Mouse (Mus musculus) adrenal gland, postnatal 14 days (tissue): ENCODE data around the gene Axl. TPM values are rescaled to one million over a fixed set of nuclear protein-coding genes. Genes with fewer than 3 reads are reported as not detected.
A peak's percentile ranks its signal among the peaks of the same experiment; 100 is the strongest.
"Not testable (repeated sequence)": the region's sequence is repeated elsewhere in the genome, so short reads cannot be mapped to it uniquely, and the experiment has no call there.

Source experiments
- DNase-seq: peaks from one replicate; pipeline ENCODE4 v3.0.0; 2021; ENCODE audit warnings: mixed read lengths
- total RNA-seq: library from RNA; stranded (reverse); gene quantifications from 2 replicates; pipeline ENCODE4 v1.2.3, GENCODE M21; 2021

Gene Axl
- total RNA-seq, 1 experiment from 2014 or later, result 44.8 TPM

DNA sequence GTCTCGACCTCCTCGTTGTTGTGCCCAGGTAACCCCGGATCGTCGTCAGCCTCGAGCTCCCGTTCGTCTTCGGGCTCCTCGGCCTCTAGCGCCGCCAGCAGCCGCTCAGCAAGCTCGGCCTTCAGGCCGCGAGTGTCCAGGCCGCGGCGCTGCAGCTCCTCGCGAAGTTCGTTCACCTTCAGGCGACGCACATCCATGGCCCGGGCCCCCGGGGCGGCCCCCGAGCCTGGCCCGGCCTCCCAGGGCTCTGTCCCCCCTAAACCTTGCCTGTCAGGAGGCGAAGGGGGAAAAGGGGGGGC, 34.1 kb downstream of the Axl start:
- no peak for DNase-seq

DNA sequence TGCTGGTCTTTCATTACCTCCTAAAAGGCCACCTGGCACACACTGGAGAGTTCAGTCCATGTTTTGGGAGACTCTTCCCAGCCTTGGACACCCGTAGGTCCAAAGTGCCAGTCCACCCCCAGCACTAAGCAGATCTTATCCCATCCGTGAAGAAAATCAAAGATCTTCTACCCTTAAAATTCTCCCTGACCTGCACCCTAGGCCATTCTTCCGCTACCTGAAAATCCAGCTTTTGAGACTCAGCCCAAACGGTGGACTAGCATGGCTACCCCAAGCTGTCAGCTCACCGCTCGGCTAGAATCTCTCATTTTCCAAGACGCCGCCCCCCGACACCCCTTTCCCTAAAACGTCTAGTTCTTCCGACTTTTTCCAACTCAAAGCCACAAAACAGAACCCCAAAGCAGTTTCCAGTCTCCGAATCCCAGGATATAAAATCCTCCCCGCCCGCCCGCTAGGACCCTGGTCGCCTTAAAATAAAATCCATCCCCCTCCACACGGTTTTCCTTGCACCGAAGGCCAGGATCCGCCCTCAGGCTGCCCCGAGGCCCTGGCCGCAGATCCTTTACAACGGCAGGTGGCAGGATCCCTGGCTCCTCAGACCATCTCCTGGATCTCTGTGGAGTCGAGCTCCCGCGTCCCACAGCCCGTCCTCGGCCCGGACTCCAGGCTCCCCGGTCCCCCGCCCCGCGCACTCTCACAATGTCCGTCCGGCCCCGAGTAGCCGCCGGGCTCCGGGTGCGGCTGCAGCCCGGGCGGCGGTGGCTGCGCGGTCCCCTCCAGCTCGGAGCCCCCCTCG, 34.7 kb downstream of the Axl start:
- peak; percentile 80 for DNase-seq

- no peak for DNase-seq
Observed at GRCm38 (mm10) chr7:25753076-25753475, 35.4 kb downstream of the Axl start.

DNA sequence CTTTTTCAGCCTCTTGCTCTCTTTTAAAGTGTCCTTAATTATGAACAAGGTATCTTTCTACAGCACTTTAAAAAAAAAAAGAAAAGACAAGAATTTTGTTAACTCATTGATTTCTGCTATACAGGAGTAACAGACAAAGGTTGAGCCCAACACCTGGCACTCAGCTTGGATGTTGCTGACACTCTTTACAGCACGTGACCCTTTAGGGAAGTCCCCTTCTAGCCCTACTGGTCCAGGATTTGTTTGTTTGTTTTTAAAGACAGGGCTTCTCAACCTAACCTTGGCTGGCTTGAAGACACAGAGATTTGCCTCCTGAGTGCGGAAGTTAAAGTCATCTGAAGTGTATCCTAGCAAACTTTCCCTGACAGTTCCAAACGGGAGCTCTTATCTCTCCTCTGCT, 41.7 kb downstream of the Axl start:
- DNase-seq, result no peak

GRCm38 (mm10) chr7:25738277-25738676, 50.2 kb downstream of the Axl start:
- no peak for DNase-seq

DNA sequence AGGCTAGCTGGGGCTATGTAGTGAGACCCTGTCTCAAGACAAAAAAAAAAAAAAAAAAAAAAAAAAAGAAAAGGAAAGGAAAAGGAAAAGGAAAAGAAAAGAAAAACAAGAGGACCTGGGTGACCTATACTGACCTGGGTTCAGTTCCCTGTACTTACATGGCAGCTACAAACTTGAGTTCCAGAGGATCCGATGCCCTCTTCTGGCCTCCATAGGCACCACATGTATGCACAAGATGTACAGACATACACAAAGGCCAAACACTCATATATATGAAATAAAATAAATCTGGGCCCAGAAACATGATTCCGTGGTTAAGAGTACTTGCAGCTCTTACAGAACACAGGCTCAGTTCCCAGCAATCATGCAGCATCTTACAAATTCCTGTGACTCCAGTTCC, 51.6 kb downstream of the Axl start:
- no peak for DNase-seq

GRCm38 (mm10) chr7:25734991-25735390, 53.5 kb downstream of the Axl start:
- no peak for DNase-seq

DNA sequence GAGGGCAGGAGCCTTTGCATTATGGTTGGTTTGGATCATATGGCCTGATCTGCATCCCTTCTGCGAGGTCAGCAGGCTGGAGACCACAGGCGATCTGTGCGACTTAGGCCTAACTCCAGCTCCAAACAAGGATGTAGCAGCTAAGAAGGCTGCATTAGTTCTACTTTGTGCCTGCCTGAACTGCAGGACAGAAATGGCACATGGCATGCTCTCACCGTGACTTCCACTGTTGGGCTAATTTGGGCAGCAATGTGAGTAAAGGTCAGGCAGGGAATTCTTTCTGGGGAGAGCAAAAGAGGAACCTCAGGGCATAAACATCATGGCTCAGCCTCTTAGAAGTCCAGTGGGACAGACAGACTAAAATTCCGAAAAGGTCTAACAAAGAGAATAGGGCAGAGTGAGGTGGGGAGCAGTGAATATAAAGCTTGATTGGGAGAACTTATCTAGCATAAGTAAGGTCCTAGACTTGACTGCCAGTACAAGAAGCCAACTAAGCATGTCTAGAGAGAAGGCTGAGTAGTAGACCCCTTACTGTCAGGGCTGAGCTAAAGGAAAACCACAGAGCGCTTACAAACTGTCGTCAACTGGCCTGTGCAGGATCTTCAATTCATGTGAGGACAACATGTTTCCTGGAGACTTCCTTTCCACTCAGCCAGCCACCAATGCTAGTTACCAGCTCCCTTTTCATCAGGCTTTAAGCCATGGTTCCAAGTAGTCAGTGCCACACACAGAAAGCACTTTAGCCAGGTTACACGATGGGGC, 57.0 kb downstream of the Axl start:
- no peak for DNase-seq

DNA sequence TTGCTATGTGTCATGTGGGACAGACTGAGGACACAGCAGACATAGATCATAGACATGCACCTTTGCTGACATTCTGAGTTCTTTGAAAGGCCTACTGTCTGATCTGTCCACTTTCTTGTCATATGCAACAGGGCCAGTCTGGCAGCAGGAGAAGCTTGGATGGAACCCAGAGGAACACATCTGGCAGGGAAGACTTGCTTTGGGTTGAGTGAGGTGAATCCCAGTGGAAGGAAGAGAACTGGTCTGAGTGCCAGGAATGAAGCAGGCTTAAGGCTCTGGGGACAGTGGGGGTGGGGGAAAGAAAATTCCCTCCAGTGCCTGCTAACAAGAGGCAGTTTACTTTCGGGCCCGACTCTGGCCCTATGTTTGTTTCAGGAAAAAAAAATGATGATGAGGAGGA, 58.6 kb downstream of the Axl start:
- peak; percentile 72 for DNase-seq

GRCm38 (mm10) chr7:25729396-25729795, 59.1 kb downstream of the Axl start:
- no peak for DNase-seq

- no peak for DNase-seq
Observed at GRCm38 (mm10) chr7:25727800-25728199, 60.7 kb downstream of the Axl start.

DNA sequence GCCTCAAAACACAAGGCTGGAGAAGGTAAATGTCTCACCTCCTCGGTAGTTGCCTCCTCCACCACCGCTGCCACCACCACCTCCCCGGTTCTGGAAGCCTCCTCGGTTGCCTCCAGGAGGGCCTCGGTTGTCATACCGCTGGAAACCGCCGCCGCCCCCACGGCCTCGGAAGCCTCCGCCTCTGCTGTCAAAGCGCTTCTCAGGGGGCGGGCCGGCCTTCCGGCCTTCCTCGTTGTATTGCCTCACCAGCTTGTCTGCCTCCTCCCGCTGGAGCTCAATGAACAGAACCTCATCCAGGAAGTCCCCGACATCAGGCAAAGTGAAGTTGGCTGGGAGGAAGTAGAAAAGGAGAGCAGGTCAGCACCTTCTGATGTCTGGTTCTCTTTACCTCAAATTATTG, 62.6 kb downstream of the Axl start:
- DNase-seq, result no peak

DNA sequence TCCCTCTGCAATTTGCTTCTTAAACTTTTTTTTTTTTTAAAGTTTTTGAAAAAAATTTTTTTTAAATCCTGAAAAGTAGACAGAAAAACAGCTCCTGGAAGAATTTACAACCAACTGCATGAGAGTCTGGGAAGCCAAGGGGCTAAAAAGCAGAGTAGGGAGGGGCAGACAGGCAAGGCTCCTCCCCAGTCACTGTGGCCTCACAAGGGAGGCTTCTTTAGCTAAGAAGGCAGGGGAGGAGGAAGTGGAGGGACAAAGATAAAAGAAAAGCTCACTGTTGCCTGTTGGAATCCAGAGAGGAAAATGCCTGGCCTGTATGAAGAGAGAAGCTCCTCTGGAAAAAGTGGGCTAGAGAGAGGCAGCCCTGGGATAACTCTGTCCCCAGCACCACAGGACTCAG, 66.7 kb downstream of the Axl start:
- not testable (repeated sequence) for DNase-seq

- DNase-seq, result no peak
Observed at GRCm38 (mm10) chr7:25720760-25721159, 67.7 kb downstream of the Axl start.

DNA sequence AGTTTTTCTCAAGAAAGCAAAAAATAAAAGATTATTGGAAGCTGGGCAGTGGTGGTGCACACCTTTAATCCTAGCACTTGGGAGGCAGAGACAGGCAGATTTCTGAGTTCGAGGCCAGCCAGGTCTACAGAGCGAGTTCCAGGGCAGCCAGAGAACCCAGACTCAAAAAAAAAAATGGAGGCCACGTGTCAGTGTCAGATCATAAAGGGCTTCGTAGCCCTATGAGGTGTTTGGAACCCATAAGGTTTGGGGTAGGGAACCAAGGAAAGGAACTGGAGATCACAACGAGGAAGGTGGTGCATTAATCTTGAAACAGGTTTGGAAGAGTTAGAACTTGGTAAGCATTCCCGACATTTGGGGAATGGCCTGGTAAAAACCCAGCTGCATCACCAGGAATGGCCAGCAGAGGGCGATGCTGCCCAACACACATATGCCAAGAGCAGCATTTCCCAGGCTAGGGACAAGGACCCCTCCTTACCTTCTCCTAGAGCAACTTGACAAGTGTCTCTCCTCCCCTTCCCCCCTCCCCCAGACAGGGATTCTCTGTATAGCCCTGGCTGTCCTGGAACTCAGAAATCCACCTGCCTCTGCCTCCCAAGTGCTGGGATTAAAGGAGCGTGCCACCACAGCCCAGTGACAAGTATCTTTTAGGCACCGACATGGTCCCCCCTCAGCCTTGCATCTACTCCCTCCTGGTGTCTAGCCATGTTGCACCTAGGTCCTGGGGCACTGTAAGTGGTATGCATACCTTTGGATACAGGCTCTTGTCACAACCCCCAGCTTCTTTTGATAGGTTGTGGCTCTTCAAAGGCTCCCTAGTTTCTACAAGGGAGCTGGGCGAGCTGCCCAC, 68.5 kb downstream of the Axl start:
- peak; percentile 86 for DNase-seq

DNA sequence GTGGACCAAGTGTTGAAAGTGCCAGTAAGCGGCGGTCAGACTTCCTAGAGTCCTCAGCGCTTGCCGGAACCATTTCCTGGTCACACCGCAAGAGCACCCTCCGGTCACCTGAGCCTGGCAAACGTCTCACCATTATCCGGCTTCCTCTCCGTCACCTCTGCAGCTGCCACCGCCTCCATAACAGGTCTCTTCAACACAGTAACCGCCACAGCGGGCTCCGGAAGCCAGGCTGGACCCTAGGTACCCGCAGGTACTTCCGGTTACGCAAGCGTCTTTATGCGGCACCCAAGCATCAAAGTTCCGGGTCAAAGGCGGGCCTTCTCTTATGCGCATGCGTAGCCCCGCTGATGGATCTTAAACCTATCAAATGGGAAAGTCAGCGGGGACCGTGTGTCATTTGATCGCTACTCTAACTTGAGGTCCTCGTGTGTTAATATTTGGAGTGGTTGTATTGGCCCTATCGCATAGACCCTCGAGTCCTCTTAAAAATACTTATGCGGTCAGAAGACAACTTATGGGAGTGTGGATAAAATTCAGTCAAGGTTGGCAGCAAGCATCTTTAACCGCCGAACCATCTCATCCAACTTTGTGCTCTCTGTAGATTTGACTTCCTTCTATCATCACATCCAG, 69.6 kb downstream of the Axl start, which contains the start of gene Ccdc97:
TSS of gene Ccdc97 (minus strand) at position 301 of the 630 bp plus-strand sequence.
- peak; percentile 94 for DNase-seq

DNA sequence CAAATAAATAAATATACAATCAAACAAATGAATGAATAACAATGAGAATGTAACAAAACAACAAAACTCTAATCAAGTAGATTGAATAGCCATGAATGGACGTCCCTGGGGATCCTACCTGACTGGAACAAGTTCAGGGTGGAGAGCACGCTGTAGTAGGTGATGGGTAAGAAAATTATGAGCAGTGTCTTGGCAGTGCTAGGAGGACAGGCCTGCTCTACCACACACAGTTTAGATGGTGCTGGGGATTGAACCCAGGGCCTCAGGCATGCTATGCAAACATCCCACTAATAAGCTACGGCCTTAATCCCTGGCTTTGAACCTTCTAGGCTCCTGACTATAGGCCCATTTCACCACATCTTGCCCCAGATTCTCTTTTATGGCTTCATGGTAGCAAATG, 71.0 kb downstream of the Axl start:
- no peak for DNase-seq

DNA sequence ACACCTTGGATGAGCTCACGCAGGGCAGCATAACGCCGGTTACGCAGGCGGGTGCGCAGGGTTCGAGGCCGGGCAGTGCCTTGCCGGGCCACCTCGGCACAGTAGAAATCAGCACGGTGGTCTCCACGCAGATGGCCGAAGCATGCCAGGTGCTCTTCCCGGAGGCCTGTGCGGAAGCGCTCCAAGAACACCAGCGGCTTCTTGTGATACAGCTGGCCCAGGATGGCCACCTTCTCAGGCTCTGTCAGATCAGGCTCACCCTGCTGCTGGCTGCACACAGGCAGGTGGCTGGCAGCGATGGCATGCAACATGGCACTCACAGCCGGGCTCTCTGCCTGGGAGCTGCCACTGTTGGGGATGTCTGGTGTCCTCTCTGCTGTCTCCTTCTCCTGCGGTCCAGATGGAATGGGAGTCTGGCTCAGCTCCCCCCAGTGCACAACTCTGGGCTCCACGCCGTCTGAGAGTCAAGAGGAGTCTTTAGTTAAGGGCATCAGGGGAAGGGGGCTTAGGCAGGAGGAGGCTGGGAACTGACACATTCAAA, 72.7 kb downstream of the Axl start:
- DNase-seq, result no peak

DNA sequence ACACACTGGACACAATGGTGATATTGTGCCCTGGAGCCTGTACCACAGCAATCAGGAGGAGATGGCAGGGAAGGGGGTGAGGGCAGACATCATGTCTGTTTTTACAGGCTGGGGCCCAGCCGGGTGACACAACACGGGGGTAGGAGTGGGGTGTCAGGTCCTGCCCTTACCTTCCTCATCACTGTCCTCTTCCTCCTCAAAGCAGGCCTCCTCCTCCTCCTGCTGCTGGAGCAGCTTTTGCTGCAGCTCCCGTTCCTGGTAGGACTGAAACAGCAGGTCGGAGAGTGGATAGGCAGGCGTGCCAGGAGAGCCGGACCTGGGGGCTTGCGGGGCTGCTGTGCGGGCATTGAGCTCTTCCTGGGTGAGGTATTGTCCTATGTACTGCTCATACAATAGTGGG, 73.9 kb downstream of the Axl start:
- DNase-seq, result no peak

DNA sequence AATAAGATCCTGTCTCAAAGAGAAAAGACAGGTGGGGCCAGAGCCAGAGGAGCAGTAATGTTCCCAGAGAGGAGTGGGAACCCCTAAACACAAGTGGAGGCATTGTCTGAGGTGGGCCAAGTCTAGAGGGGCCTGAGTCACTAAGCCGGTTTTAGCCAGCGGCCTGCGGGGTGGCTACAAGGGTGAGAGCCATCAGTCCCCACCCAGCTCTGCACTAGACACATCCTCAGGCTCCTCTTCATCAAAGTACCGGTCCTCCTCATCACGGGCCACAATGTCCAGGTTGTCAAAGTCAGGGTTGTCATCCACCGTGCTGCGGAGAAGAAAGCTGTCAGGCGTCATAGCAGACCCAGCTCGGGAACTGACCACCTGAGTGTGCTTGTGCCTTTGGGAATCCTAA, 75.7 kb downstream of the Axl start:
- DNase-seq, result no peak

DNA sequence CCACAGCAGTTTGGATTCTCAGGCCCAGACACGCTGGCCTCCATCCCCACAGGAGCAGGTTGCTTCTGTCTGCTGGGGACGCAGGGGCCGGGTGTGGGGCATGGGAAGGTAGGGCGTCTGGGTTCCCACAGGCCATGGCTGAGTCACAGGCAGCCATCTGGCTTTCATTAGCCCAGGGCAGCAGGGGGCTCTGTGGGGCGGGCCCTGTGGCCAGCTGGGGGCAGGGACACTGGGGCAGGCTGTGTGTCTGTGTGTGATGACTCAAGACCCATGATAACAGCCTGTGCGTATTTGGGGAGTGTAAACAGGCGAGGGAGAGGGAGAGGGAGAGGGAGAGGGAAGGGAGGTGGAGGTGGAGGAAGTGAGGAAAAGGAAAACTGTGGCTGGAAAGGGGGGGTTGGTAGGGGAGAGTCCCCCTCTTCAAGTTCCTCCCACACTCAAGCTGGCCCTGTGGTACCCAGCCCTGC, 76.7 kb downstream of the Axl start:
- peak; percentile 77 for DNase-seq

- DNase-seq, result no peak
Observed at GRCm38 (mm10) chr7:25711165-25711564, 77.3 kb downstream of the Axl start.
